Mouse (Mus musculus) embryonic fibroblast, embryonic 13.5 days (primary cell): ENCODE data around the gene Esr2.

Experiments
- CTCF ChIP-seq: IDR thresholded peaks from 2 replicates; pipeline ENCODE4 v1.5.1; 2011; ENCODE audit warnings: mild to moderate bottlenecking, control low read depth, low read length, moderate library complexity, borderline replicate concordance; ENCODE audit not compliant: insufficient read depth
- POLR2A ChIP-seq: IDR thresholded peaks from 2 replicates; pipeline ENCODE4 v1.6.1; 2011; ENCODE audit warnings: low read depth, mild to moderate bottlenecking, control low read depth, low read length, moderate library complexity

DNA sequence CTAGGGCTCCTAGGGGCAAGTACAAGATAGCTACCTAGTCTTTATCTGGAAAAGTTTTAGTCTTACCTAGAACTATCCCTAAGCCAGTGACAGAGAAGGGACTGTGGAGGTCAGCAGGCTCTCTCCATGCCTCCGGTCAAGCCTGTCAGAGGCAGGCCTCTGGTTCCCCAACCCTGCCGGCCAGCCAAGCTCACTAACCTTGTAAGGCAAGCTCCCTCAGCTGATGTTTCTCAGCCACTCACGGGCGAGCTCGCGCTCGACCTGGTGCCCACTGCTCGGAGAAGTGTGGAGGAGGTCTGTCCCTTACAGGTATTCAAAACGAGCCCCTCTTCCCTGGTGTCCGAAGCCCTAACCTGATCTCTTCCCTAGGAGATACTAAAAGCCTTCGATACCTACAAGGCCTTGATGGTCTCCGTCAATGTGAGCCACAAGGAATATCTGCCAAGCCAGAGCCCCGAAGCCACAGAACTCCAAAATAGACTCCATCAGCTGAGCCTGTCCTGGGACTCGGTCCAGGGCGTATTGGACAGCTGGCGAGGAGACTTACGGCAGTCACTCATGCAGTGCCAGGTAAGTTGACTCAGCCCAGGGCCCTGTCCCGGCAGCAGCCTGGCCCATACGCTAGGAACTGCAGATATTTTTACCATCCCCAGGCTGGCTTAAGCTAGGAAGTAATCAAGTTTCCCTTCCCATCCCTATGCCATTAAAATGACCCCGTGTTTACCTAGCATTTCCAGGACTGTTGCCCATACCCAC lies 72.3 kb downstream of the Esr2 start:
- TF ChIP-seq CTCF (no peak), POLR2A (no peak)
